Mouse (Mus musculus): ENCODE data around the gene Clpx. TPM values are rescaled to one million over a fixed set of nuclear protein-coding genes. Genes with fewer than 3 reads are reported as not detected.

Gene Clpx
- polyA plus RNA-seq, 1 experiment, result 25.8 TPM

DNA sequence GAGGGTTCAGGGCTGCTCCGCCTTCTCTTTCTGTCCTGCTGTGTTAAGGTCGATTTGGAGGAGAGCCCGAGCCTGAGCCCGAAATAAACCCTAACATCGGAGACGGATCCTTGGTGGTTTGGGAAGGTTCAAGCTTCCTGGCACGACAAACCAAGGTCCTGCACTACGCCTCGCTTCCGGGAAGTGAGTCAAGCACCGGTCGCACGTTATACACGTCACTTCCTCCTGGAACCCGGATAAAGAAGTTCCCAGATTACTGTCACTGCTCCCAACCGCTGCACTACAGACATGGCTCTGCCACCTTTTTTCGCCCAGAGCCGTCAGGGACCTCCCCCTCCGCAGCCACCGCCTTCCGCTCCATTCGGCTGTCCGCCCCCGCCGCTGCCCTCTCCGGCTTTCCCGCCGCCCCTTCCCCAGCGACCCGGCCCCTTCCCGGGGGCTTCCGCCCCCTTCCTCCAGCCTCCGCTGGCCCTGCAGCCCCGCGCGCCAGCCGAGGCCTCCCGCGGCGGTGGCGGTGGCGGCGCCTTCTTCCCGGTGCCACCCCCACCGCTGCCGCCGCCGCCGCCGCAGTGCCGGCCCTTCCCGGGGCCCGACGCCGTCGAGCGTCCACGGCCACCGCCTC is 51.9 kb downstream of the Clpx start, which contains the start of gene Pdcd7:
TSS of gene Pdcd7 (plus strand) at position 251 of the 622 bp plus-strand sequence.
- Histone ChIP-seq H3K36me3 (ENCODE audit: control insufficient read depth, insufficient read depth, low read length) (no peaks in the 10 kb centered on the region), H3K4me3 (ENCODE audit: insufficient read depth, low read depth, low read length) (peak within 1 kb of the TSS; percentile 78), H3K27me3 (replicated peaks; ENCODE audit: control insufficient read depth, insufficient read depth, low read length) (no peaks in the 10 kb centered on the region), H3K4me1 (ENCODE audit: control insufficient read depth, insufficient read depth, low read length) (peaks cover 7% of the 10 kb centered on the region; the same call in 1 of the 2 replicates), H3K27ac (ENCODE audit: insufficient read depth, low read depth, low read length) (peak within 1 kb of the TSS; percentile 84)
- WGBS, result 1% methylated on average over 57 of the region's 59 CpGs
- TF ChIP-seq POLR2A (IDR thresholded peaks at IDR 0.05; ENCODE audit: low read depth, low read length) (peak; percentile 53), CTCF (conservative IDR thresholded peaks at IDR 0.05; ENCODE audit: insufficient read depth, insufficient read length, low read depth, low read length) (no peak)
- peak; percentile 97 for DNase-seq

DNA sequence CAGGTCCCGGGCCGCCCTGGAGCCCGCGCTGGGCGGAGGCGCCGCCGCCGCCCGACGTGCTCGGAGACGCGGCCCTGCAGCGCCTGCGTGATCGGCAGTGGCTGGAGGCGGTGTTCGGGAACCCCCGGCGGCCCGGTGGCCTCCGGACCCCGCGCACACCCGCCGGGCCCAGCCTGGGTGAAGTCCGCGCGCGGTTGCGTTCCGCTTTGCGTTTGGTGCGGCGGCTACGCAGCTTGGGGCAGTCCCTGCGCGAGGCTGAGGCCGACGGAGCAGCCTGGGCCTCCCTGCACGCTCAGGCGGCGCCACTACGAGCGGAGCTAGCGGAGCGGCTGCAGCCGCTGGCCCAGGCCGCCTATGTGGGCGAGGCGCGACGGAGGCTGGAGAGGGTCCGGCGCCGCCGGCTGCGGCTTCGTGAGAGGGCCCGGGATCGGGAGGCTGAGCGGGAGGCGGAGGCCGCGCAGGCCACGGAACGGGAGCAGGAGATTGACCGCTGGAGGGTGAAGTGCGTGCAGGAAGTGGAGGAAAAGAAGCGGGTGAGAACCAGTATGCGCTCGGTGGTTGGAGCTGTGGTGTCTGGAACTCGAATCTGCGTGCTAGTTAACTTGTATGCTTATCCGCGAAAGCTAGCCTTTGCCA is 52.5 kb downstream of the Clpx start:
- TF ChIP-seq CTCF (conservative IDR thresholded peaks at IDR 0.05; ENCODE audit: insufficient read depth, insufficient read length, low read depth, low read length) (no peak), POLR2A (IDR thresholded peaks at IDR 0.05; ENCODE audit: low read depth, low read length) (no peak)
- H3K36me3 ChIP-seq (ENCODE audit: control insufficient read depth, insufficient read depth, low read length), result no peaks in the 10 kb centered on the region
- peaks cover 7% of the 10 kb centered on the region; the same call in 1 of the 2 replicates for H3K4me1 ChIP-seq (ENCODE audit: control insufficient read depth, insufficient read depth, low read length)
- H3K27me3 ChIP-seq (replicated peaks; ENCODE audit: control insufficient read depth, insufficient read depth, low read length), result no peaks in the 10 kb centered on the region
- peak overlapping the region; percentile 78 for H3K4me3 ChIP-seq (ENCODE audit: insufficient read depth, low read depth, low read length)
- WGBS, result under 1% methylated on average over 77 of the region's 77 CpGs
- DNase-seq, result peak; percentile 50
- H3K27ac ChIP-seq (ENCODE audit: insufficient read depth, low read depth, low read length), result peak overlapping the region; percentile 66

- Histone ChIP-seq H3K36me3 (ENCODE audit: control insufficient read depth, insufficient read depth, low read length) (no peaks in the 10 kb centered on the region), H3K27ac (ENCODE audit: insufficient read depth, low read depth, low read length) (peak overlapping the region; percentile 66; the same call in 1 of the 2 replicates), H3K4me1 (ENCODE audit: control insufficient read depth, insufficient read depth, low read length) (peaks cover 7% of the 10 kb centered on the region; the same call in 1 of the 2 replicates), H3K27me3 (replicated peaks; ENCODE audit: control insufficient read depth, insufficient read depth, low read length) (no peaks in the 10 kb centered on the region), H3K4me3 (ENCODE audit: insufficient read depth, low read depth, low read length) (peak overlapping the region; percentile 78)
- TF ChIP-seq CTCF (conservative IDR thresholded peaks at IDR 0.05; ENCODE audit: insufficient read depth, insufficient read length, low read depth, low read length) (no peak), POLR2A (IDR thresholded peaks at IDR 0.05; ENCODE audit: low read depth, low read length) (no peak)
- 24% methylated on average over 8 of the region's 8 CpGs for WGBS
- DNase-seq, result no peak
These were observed 53.2 kb downstream of the Clpx start for GRCm38 (mm10) chr9:65347112-65347850.

DNA sequence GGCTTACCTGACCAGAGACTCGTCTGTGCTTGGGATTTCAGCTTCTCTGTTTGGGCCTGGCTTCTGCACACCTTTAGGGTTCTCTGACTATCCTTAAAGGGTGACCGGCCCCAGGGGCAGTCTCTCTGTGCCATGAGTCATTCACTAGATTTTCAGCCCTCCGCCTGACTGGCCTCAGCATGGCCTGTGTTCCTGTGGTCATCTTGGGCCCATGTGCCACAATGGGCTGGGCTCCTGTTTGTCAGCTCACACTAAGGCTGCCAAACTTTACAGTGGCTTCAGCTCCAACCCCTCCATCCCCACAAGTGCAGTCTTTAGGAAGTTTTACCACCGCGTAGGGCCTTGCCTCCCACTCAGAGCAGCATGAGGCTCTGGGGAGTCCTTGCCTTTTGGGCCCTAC is 59.2 kb downstream of the Clpx start:
- H3K27me3 ChIP-seq (replicated peaks; ENCODE audit: control insufficient read depth, insufficient read depth, low read length), result no peaks in the 10 kb centered on the region
- no peak overlapping the region for H3K27ac ChIP-seq (ENCODE audit: insufficient read depth, low read depth, low read length)
- no peak overlapping the region for H3K4me3 ChIP-seq (ENCODE audit: insufficient read depth, low read depth, low read length)
- no peak for TF ChIP-seq POLR2A (IDR thresholded peaks at IDR 0.05; ENCODE audit: low read depth, low read length)
- TF ChIP-seq CTCF (conservative IDR thresholded peaks at IDR 0.05; ENCODE audit: insufficient read depth, insufficient read length, low read depth, low read length), result no peak
- no peaks in the 10 kb centered on the region for H3K4me1 ChIP-seq (ENCODE audit: control insufficient read depth, insufficient read depth, low read length)
- peaks cover 4% of the 10 kb centered on the region; the same call in 1 of the 2 replicates for H3K36me3 ChIP-seq (ENCODE audit: control insufficient read depth, insufficient read depth, low read length)
- WGBS, result 78% methylated on average over 5 of the region's 5 CpGs
- no peak for DNase-seq

GRCm38 (mm10) chr9:65356561-65356960 is 62.5 kb downstream of the Clpx start:
- Histone ChIP-seq H3K27ac (ENCODE audit: insufficient read depth, low read depth, low read length) (no peak overlapping the region), H3K4me1 (ENCODE audit: control insufficient read depth, insufficient read depth, low read length) (peaks cover 11% of the 10 kb centered on the region; the same call in 1 of the 2 replicates), H3K4me3 (ENCODE audit: insufficient read depth, low read depth, low read length) (no peak overlapping the region), H3K36me3 (ENCODE audit: control insufficient read depth, insufficient read depth, low read length) (peaks cover 14% of the 10 kb centered on the region), H3K27me3 (replicated peaks; ENCODE audit: control insufficient read depth, insufficient read depth, low read length) (no peaks in the 10 kb centered on the region)
- no peak for DNase-seq
- 78% methylated on average over 7 of the region's 7 CpGs for WGBS
- no peak for TF ChIP-seq CTCF (conservative IDR thresholded peaks at IDR 0.05; ENCODE audit: insufficient read depth, insufficient read length, low read depth, low read length)
- no peak for TF ChIP-seq POLR2A (IDR thresholded peaks at IDR 0.05; ENCODE audit: low read depth, low read length)

DNA sequence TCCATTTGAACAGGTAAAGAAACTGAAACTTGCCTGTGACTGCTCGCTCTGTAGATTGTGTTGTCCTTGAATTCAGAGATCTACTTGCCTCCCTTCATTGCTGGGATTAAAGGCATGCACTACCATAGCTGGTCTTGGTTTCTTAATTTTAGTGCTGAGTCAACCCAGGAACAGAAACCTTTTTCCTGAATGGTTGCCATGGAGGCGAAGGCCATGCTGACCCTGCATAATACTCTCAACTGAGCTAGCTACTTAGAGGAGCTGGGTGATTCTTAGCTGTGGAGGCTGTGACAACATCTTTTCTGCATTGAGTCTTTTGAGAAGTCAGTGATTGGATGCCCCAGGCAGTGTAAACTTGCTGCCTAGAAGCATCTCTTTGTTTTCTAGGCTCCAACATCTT is 62.9 kb downstream of the Clpx start:
- H3K4me3 ChIP-seq (ENCODE audit: insufficient read depth, low read depth, low read length), result no peak overlapping the region
- WGBS, result 84% methylated on average over 2 of the region's 2 CpGs
- no peak for TF ChIP-seq CTCF (conservative IDR thresholded peaks at IDR 0.05; ENCODE audit: insufficient read depth, insufficient read length, low read depth, low read length)
- no peak for TF ChIP-seq POLR2A (IDR thresholded peaks at IDR 0.05; ENCODE audit: low read depth, low read length)
- peak; percentile 36 for DNase-seq
- H3K27ac ChIP-seq (ENCODE audit: insufficient read depth, low read depth, low read length), result no peak overlapping the region
- H3K27me3 ChIP-seq (replicated peaks; ENCODE audit: control insufficient read depth, insufficient read depth, low read length), result no peaks in the 10 kb centered on the region
- H3K4me1 ChIP-seq (ENCODE audit: control insufficient read depth, insufficient read depth, low read length), result peaks cover 11% of the 10 kb centered on the region; the same call in 1 of the 2 replicates
- H3K36me3 ChIP-seq (ENCODE audit: control insufficient read depth, insufficient read depth, low read length), result peaks cover 14% of the 10 kb centered on the region

Measured in kidney, adult 2 months (tissue).